Mouse (Mus musculus) ES-CJ7 (cell line): ENCODE measurements around the gene Slc18a3.
A peak's percentile ranks its signal among the peaks of the same experiment; 100 is the strongest.

Experiments
- DNase-seq: peaks from one replicate; pipeline ENCODE4 v3.0.0; 2011; ENCODE audit warnings: low read depth, low spot score

Gene Slc18a3

DNA sequence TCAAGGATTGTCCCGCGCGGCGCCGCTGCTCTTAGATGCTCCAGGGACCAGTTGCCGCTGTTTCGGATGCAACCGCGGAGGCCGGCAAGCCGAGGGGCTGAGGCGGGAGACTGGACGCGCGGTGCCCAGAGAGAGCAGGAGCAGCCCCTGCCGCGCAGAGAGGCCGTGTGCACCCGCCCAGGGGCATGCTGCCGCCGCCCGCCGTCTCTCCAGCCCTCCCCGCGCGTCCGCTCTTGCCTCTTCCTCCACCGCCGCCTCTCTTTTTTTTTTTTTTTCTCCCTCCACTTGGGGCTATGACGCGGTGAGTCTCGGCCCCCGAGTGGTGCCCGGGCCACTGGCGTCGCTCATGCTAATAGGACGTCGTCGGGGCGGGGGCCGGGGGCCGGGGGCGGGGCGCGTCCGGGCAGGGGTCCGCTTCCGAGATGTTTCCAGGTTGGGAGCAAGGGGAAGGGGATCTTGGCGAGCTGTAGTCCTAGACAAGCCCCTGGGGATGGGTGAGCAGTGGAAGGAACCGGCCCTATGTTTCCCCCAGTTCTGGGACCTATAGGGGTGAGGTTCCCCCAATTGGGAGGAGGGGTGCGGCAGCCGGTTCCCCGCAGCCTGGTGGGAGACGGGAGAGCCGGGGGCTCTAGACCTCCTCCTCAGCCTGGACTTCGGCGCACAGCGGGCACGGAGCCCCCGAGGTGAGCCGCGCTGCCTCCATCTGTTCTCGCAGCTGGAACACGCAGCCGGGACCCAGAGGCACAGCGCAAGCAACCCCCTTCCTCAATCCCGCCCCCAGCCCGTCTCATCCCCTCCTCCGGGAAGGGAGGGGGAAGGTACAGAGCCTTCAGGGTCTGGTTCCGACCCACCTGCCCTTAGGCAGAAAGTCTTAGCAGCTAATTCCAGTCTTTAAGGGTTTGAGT is at the start of gene Slc18a3:
TSS of gene Slc18a3 (minus strand) at position 250 of the 905 bp plus-strand sequence.
- DNase-seq: peak; percentile 54

DNA sequence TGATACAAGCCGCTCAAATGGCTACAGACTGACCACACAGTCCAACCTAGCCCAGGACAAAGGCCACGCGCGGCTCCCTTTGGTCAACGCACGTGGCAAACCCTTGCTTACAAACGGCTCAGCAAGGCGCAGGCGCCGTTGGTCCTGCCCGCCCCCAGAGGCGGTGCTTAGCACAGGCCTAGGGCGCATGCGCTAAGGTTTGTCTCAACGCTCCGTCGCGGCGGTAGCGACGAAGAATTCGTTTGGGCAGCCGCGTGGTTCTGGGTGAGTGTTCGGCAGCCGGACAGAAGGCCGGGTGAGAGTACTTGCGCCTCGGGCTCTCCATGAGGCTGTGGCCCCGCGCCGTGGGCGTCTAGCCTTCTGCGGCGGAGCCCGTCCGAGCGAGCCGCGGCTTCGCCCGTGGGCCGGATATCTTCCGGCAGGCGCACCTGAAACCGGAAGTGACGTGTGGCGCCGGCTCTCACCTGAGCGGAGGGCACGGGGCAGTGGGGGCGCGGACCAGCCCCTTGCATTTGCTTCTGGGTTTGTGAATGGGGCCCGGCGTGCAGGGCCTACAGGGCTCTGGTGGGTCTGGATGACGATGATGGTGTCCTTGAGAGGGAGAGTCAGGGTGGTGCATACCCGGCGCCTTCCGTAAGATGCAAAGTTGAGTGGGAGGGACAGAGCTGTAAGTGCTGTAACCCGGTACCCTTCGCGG is 48.8 kb upstream of the Slc18a3 start, which contains the start of gene Ercc6:
TSS of gene Ercc6 (plus strand) at position 186 of the 697 bp plus-strand sequence.
- peak; percentile 93 for DNase-seq

DNA sequence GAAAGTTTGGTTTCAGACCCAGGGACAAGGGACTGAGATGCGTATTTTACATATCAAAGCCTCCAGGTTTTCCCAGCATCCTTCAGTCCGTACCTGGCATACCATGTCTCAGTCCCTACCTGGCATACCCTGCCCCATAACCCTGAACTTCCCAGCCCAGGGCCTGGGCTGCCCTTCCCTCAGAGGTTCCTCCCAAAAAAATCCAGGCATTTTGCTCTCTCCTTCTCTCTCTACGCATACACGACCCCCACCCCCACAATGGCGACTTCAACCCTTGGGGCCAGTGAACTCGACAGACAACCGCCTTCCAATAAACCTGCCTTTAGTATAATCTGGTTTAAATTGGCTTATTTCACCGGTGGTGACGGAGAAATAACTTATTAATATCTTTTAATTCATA is 48.3 kb upstream of the Slc18a3 start:
- peak; percentile 28 for DNase-seq

DNA sequence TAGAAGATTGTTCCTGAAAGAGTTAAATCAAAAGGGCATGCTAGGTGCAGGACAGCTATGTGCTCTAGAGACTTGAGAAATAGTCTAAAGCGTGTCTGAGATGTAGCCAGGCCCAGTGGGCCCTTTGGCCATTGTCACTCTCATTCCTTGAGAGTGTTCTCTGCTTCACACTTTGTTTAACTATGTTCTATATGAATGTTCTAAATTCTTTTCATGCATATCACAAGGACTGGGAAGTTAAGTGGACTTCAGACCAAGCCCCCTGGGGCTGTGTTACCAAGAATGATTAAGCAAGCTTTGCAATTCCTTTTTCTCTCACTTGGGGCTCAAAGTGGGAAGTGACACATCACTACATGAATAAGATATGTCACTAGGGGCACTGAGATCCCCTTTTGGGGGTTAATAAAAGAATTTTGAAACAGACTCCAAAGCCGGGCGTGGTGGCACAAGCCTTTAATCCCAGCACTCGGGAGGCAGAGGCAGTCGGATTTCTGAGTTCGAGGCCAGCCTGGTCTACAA is 44.9 kb upstream of the Slc18a3 start:
- no peak for DNase-seq

DNA sequence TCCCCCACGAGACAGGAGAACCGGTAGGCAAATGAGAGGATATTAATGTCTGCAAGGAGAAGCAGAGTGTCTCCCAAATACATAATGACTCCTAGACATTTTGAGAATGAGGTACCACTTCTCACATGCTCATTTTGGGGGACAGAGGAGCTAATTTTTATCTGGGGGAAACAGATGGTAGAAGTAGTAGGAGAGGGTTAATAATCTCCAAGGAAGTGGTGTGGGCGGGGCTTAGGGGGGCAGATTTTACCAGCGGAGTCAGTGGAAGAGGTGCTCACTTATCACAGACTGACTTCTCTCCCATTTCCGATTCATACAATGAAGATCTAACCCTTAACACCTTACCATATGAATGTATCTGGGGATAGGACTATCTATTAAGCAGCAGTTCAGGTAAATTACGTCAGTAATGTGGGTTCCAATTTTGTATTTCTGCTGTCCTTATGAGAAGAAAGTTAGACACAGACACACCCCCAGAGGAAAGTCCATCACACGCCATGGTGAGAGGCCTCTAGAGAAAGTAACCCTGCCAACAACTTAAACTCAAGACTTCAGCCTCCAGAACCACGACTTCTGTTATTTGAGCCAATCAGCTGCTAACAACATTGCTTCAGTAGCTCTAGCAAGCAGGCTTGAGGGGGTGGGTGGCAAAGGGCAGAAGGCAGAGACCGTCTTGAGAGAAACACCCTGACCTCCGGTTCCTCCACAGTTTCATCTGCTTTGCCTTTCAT is 43.6 kb upstream of the Slc18a3 start:
- no peak for DNase-seq

DNA sequence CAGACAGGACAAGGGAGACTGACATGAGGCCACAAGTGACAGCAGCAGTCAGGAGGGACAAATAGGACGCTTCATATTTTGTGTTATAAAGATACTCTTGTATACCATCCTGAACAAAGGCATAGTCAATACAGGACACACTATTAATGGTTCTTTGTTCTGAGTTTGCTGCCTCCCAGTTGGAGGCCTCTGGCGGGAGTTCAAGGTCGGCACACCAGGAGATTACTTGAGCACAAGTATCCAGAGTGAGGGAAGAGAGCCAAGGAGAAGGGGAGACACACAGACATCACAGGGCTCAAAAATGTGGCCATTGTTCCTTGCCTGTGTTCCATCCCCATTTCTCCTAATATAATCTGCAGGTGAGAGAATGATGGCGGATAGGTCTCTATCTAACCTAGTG is 42.6 kb upstream of the Slc18a3 start:
- peak; percentile 14 for DNase-seq

DNA sequence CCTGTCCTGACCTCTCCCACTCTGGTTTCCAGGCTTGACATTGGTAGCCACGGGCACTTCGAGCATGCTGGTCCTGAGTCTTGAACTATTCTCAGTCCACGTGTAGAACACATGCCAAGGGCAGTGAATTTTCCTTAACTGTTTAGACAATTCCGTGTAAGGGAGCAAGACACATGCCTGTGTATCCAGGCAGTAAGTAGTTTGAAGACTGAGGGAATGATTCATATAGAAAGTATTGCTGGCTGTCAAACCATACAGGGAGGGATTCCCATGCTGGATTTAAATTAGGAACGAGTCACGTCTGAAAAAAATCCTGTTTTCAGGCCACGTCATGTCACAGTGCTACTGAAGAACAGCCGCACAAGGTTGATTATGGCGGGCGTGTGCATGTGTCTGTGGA is 41.7 kb upstream of the Slc18a3 start:
- no peak for DNase-seq

DNA sequence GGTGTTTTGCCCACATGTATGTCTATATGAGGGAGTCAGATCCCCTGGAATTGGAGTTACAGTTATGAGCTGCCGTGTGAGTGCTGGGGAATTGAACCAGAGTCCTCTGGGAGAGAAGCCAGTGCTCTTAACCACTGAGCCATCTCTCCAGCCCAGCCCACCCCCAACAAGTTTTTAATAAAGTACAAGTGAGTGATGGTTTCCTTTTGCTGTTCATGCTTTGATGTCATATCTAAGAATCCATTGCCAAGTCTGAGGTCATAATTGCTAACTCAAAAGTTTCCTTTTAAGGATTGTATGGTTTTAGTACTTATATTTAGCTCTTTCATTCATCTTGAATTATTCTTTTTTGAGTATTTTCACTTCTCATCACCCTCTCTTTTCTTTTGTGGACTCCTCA is 39.2 kb upstream of the Slc18a3 start:
- DNase-seq: no peak

DNA sequence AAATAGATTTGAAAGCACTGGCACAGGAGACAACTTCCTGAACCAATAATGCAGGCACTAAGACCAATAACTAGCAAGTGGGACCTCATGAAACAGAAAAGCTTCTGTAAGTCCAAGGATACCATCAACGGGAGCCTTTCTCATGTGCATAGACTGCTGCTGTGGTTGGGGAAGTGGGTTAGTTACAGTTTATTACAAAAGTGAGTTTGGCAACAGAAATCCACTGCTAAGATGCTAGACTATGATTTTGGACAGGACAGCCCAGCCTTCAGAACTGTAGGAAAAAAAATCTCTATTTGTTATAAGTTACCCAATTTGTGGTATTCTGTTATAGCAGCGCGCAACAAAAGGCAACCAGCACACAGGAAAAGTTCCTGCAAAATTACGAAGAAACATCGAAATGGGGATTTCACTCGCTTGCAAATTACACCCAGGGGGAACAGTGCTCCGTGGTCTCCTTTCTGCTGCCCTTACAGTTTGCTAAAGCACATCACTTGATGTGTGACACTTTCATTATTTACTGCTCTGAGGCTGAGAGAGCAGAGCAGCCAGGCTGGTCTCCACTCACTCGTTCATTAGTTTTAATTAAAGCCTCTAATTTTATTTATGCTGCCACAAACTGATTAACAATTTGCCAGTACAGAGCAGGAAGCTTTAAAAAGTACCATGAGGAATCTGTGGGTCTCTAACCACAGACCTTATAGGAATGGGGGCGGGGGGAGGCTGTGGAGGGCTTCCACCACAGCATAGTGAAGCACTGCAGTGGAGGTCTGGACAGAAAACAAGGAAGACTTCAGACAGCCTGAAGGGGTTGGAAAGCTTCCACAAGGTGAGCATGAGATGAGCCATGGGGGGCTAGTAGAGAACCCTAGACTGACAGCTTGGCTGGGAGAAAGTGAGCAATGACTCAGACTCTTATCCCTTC is 38.4 kb upstream of the Slc18a3 start:
- DNase-seq: no peak

DNA sequence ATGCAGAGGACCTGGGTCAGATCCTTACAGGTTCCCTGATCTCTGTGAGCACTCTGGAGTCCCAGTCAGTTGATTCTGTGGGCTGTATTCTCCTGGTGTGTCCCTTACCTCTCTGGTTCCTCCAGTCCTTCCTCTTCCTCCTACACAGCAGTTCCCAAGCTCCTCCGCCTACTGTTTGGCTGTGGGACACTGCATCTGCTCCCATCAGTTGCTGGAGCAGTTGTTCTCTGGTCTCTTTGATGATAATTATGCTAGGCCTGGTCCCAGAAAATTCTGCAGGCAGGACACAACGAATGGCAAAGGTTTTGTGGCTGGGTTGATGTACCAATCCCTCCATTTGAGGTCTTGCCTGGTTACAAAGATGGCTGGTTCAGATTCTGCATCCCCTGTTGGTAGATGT is 36.7 kb upstream of the Slc18a3 start:
- no peak for DNase-seq

DNA sequence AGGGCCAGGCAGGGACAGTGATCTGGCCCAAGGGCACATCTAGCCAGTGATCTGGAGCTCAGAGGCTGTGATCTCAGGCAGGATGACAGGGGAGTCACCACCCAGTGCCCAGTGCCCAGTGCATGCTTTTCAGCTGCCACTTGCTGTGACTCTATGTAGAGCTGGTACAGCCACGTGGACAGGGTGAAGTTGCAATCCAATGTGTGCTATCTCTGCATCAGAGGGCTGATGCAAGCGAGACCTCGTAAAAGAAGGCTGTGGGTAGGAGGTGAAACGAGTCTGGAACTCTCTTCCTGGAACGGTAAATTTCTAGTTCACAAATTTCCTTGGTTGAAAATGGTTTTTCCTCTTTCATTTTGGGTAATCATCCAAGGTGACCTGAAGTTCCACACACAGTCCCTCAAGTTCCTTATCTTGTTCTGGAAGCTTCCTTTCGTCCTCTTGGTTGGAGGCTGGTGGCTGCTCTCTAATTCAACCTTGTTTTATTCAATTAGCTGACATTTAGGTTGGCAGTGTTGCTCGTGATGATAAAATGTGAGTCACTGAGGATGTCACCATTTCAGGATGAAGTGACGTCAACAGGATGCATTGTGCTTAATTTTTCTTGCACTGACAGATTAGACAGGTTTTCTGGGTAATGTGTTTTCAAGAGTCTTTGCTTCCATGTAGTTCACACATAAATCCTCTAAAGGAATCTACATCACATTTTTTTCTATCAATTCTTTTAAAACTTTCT is 31.6 kb upstream of the Slc18a3 start:
- no peak for DNase-seq

DNA sequence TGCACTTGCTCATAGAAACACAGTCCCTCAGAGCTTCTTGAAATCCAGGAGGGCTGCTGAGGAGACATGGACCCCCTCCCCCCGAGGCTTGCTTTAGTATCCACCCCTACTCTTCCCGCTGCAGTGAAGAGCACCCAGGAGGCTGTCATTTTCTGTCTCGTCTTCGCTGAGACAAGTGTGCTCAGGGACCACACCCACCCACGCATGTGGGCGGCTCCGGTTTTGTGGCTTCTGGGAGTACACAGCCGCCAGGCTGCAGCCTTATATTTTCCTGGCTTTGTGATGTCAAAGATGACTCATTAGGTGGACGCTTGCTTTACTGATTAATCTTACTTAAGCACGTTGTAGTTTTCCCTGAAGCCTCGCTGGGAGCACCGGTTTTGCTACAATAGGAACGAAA is 27.9 kb upstream of the Slc18a3 start:
- DNase-seq: peak; percentile 12

DNA sequence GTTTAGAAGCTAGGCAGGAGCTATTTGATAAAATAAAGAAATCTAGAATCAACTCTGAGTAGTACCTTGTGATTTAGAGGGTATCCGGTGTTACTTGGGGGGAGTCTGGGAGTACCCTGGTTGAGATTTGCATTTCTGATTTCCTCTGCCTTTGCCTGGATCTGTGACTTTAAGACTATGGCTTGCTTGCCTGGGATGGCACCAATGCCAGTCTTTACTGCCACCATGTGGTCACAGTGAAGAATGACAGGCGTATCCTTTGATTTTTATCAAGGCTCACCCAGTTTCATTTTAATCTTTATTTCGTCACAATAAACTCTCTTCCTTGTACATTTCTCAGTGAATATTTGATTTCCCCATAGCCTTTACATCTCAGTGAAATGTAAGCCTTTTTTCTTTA is 17.4 kb upstream of the Slc18a3 start:
- peak; percentile 56 for DNase-seq

DNA sequence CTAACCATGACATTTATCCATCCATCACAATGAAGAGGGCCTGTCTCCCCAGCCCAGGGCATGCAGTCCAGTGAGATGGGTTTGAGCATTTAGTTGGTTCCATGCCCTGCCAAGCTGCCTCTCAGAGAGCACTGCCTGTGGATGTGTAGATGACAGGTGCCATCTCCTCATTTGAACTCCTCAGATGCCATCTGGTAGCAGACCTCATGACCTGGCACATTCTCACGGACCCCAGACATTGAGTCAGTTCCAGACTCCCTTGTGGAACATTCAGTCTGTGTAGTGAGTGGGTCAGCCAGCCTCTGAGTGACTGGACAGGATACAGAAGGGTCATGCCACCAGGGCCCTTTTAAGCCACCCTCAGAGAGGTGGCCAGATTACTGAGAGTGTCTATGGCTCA is 12.9 kb upstream of the Slc18a3 start:
- no peak for DNase-seq

DNA sequence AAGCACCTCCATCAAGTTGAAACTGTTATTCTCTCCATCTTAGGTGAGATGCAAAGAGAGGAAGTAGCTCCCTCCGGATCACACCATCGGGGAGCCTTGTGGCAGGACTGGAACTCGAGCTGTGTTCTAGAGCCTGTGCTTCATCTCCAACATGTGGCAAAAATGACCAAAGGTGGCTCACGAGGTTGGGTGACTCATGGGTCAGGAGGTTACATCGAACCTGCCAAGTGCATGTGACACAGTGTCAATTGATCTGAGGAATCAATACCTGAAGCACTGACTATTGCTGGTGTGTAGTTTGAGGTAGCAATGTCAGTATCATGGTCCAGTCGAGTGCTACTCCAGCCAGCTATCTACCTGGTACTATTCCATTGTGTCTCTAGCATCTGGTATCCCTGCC is 11.9 kb upstream of the Slc18a3 start:
- DNase-seq: no peak

DNA sequence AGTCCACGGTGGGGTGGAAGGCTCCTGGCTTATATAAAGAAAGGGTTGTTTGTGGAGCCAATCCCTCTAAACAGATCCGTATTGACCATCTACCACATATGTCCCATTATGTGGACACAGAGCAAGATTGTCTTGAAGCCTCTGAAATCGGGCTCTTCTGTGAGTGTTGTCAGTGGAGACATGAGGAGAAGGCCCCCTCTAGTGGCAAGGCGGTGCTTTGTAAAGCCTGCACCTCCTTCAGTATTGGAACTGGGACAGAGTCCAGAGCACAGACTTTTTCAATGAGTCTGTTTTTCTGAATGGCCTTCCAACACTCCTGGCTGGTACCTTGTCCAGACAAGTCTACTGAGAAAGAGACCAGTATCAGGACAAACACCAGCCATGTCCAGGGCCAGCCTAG is 8.3 kb upstream of the Slc18a3 start:
- peak; percentile 71 for DNase-seq

DNA sequence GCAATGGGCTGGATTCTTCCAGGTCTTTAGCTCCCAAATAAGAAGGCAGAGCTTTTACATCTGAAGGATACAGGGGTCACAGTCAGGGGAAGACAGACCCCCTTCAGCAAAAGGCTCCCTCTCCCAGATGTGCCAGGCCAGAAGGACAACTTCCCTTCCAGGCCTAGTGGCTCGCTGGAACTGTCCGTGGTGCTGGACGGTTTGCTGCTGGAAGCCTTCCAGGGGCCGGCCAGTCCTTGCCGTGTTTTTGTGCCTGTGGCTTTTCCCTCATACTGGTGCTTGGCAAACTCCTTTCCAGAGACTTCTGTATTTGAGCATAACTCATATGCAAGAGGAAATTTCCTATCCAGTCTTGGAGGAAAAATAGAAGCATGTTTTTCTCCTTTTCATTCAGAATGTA is 3.0 kb upstream of the Slc18a3 start:
- peak; percentile 30 for DNase-seq

DNA sequence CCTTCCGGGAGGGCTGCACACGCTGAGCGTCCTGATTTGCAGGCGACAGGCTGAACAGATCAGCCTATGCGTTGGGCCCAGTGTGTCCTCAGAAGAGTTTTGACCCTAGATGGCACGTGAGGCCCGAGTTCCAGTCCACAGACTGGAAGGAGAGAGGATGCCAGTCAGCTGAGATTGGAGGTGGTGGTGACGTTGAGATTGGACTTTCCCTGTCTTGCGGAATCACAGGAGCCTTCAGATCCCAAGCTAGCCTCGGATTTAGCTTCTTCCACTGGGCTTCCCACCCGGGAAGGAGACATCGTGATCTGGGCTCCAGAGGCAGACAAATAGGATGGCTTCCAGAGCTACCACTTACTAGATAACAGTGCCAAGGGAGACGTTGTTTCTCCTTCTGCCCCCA is 1.2 kb upstream of the Slc18a3 start, which contains the start of gene Chat:
TSS of gene Chat (minus strand) at position 101 of the 400 bp plus-strand sequence.
- DNase-seq: no peak

DNA sequence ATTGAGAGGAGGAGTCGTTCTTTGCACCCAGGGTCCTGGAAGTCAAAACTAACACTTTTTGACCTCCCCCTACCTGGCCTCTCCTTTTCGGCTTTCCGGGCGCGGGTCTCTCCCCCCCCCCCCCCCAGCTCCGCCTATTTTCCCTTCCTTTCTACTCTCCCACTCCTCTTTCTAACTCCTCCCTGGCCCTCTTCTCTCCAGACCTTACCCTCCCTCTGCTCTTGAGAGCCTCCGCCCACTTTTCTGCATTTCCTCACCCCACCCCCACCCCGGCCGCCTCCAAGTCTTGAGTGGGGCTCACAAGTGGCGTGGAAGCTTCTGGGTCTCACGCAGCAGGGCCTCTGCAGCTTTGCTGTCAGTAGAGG is 838 bp upstream of the Slc18a3 start:
- peak; percentile 57 for DNase-seq
